Mouse (Mus musculus): ENCODE data around the gene Tpsg1.

The Tpsg1 gene

GRCm38 (mm10) chr17:25407352-25407751, 38.3 kb downstream of the Tpsg1 start:
- DNase-seq (ENCODE audit: low read depth, low spot score) = no peak

DNA sequence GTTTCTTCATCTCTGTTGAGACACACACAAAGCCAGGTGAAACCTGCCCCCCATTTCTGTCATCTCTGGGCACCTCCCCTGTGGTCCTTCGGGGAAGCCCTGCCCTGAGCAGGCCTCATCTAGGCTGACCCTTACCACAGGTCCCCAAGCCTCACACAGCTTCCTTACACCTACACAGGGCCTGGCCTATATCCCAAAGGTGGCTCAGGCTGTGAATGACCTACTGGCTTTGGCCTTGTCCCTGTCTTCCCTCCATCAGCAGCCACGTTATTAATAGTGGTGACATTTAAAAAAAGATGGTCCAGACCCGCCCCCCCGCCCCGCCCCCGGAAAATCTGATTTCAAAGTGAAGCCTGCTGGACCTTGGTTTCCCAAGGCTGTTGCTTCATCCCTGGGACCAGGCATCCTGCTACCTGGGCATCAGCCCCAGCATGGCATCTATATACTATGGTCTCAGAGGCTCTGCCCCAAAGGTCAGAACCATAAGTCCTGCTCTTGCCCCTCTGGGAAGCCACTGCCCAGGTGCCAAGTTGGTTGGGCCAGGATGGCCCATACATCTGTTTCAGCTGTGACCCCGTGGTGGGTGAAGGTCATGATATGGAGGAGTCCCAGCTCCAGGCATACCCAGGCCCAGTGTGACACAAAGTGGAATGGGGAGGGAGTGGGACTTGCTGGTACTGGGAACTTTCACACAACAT, 39.4 kb downstream of the Tpsg1 start:
- DNase-seq (ENCODE audit: low read depth, low spot score) = no peak

GRCm38 (mm10) chr17:25409621-25410020, 40.5 kb downstream of the Tpsg1 start:
- no peak for DNase-seq (ENCODE audit: low read depth, low spot score)

DNA sequence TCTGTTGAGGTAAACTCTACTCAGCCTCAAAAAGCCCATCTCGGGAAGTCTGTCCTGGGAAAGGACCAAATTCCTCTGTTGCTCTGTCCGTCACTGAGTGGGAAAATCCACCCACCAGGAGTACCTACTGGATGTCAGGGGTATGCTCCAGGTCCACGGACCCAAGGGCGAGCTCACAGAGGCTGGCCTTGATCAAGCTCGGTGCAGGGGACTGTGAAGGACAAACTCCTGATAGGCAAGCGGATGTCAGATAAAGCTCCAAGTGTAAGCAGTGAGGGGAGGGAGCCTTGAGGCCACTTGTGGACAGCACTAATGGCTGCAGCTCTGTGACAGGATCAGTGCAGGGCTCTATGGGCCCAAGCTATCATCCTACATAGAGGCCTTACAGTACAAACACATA, 41.1 kb downstream of the Tpsg1 start:
- DNase-seq (ENCODE audit: low read depth, low spot score) = no peak

GRCm38 (mm10) chr17:25410786-25411185, 41.7 kb downstream of the Tpsg1 start:
- DNase-seq (ENCODE audit: low read depth, low spot score) = no peak

GRCm38 (mm10) chr17:25411251-25411650, 42.2 kb downstream of the Tpsg1 start:
- DNase-seq (ENCODE audit: low read depth, low spot score) = no peak

- no peak for DNase-seq (ENCODE audit: low read depth, low spot score)
Observed at GRCm38 (mm10) chr17:25414209-25414608, 45.1 kb downstream of the Tpsg1 start.

DNA sequence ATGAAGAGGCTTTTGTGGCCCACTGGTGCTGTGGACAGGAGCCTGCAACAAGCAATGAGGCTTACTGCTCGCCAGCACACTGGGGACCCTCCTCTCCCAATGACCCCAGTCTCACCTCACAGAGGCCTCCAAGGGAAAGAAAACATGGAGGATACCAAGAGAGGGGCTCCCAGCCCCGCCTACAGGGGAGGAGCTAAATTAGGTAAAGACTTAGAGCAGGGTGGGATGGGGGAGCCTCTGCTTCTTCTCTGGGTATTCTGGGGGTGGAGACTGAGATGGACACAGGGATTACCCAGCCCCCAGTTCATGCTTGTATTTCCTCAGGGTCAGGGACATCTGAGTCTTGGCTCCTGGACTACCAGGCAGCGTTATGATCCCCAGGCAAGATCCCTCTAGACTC, 45.8 kb downstream of the Tpsg1 start:
- DNase-seq (ENCODE audit: low read depth, low spot score) = no peak

- DNase-seq (ENCODE audit: low read depth, low spot score) = no peak
Observed at GRCm38 (mm10) chr17:25415421-25415913, 46.4 kb downstream of the Tpsg1 start.

DNA sequence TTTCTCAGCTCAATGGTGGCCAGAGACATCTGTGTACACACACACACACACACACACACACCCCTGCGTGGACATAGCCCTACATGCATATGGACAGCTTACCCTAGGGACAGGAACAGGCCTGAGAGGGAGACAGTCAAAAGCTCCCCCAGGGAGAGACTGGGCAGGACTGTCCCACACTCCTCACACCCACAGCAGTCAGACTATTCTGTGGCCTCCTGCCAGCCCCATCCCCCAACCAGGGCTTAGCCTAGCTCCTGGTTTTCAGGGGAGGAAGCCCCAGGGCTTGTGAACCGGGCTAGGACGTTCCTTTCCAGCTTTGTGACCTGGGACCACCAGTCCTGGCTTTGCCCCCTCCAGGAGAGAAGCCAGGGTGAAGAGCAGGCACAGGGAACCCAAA, 47.1 kb downstream of the Tpsg1 start:
- DNase-seq (ENCODE audit: low read depth, low spot score) = no peak

DNA sequence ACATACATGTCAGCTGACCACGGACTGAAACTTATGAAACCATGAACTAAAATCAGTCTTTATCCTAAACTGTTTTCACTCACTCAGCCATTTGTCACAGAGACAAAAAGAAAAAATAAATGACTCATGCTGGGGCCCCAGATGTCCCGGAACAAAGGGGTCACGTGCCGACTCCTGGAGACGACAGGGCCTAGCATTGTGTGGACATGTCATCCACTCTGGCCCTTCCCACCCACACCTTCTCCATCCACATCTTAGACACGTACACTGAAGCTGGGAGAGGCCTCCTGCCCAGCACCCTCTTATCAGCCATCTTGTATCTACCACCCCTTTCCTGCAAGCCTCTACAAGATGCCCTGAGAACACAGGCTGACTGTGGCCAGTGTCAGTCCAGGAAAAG, 48.9 kb downstream of the Tpsg1 start:
- no peak for DNase-seq (ENCODE audit: low read depth, low spot score)

DNA sequence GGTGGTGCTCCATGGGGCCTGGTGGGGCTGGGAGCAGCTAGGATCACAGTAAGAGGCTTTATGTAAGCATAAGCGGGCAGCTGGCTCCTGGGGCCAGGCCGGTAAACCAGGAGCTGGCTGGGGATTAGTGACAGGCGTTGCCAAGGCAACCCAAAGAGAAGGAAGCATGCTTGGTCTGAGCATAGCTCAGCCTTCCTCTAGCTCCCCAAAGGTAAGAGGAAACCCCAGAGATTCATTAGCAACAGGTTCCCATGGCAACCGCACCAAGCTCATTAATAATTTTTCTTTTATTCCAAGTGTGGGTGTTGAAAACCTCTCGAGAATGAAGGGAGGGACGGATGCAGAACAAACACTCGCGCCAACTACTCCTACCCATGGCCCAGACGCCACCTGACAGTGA, 49.9 kb downstream of the Tpsg1 start:
- DNase-seq (ENCODE audit: low read depth, low spot score) = no peak

- no peak for DNase-seq (ENCODE audit: low read depth, low spot score)
Observed at GRCm38 (mm10) chr17:25420998-25421397, 51.9 kb downstream of the Tpsg1 start.
